Mouse (Mus musculus) neural tube, embryonic 14.5 days (tissue): ENCODE data around the gene Cdca4. TPM values are rescaled to one million over a fixed set of nuclear protein-coding genes. Genes with fewer than 3 reads are reported as not detected.

Experiments used
- ATAC-seq: fragments of 200-750 bp; cut with Nextera tagmentation; 2 replicates; pipeline ENCODE4 v1.8.0; 2017; ENCODE audit warnings: low read depth, mild to moderate bottlenecking, moderate TSS enrichment, moderate library complexity
- H3K27ac ChIP-seq: fragments of 300-500 bp; sonication (generic); 2 replicates; pipeline ENCODE4 v1.5.1; 2014; ENCODE audit warnings: low read depth, mild to moderate bottlenecking, control low read depth, low read length, moderate library complexity, mixed read lengths
- H3K27me3 ChIP-seq: fragments of 300-500 bp; sonication (generic); 2 replicates; pipeline ENCODE4 v1.6.1; 2014; ENCODE audit warnings: low read length; ENCODE audit not compliant: control insufficient read depth, insufficient read depth
- H3K36me3 ChIP-seq: fragments of 300-500 bp; sonication (generic); 2 replicates; pipeline ENCODE4 v1.6.1; 2014; ENCODE audit warnings: low read length, mixed read lengths; ENCODE audit not compliant: control insufficient read depth, insufficient read depth
- H3K4me1 ChIP-seq: fragments of 300-500 bp; sonication (generic); 2 replicates; pipeline ENCODE4 v1.6.1; 2014; ENCODE audit warnings: low read length; ENCODE audit not compliant: control insufficient read depth, insufficient read depth
- H3K4me2 ChIP-seq: fragments of 300-500 bp; sonication (generic); 2 replicates; pipeline ENCODE4 v1.6.1; 2014; ENCODE audit warnings: mild to moderate bottlenecking, low read depth, low read length, control low read depth
- H3K4me3 ChIP-seq: fragments of 300-500 bp; sonication (generic); 2 replicates; pipeline ENCODE4 v1.5.1; 2014; ENCODE audit warnings: low read depth, low read length, control low read depth, mixed read lengths
- H3K9ac ChIP-seq: fragments of 300-500 bp; sonication (generic); replicated peaks from 2 replicates; pipeline ENCODE4 v1.6.1; 2014; ENCODE audit warnings: low read depth, mild to moderate bottlenecking, control low read depth, low read length, mixed read lengths
- H3K9me3 ChIP-seq: fragments of 300-500 bp; sonication (generic); 2 replicates; pipeline ENCODE4 v1.6.1; 2016; ENCODE audit warnings: low read length; ENCODE audit not compliant: control insufficient read depth
- WGBS: fragments of 180-500 bp; shearing (Covaris S2); extraction: QIAGEN DNeasy Blood & Tissue Kit; methylation state at CpG from one replicate; pipeline ENCODE4 v1.1.7; 2014; 5-methylcytosine and 5-hydroxymethylcytosine counted together
- polyA plus RNA-seq: library from polyadenylated mRNA; unstranded; fragments of >200 nt; fragmentation: Nextera tagmentation; extraction: Ambion mirVana; gene quantifications from 2 replicates; pipeline ENCODE4 v1.2.1, GENCODE M21; 2014

The Cdca4 gene
- polyA plus RNA-seq, 1 experiment from 2014 or later: 33.6 TPM

DNA sequence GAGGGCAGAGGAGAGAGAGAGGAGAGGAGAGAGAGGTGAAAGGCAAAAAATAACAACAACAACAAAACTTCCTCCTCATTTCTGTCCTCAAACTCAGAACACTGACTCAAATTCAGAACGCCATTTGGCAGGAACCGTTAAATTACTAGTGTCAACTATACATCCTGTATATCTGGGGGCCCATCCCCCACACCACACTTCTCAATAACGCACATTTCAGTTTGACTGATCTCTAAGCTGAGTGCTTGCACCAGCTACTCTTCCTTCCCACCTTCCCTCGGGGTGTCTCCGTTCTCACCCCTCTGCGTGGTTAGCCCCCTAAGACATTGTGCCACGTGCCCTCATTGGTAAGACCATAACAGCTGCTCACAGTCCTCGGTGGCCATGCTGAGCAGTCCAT lies 30.7 kb upstream of the Cdca4 start:
- Histone ChIP-seq H3K27ac (no peak overlapping the region), H3K27me3 (no peaks in the 10 kb centered on the region), H3K4me1 (no peaks in the 10 kb centered on the region), H3K4me2 (no peak overlapping the region), H3K4me3 (no peak overlapping the region), H3K9me3 (no peaks in the 10 kb centered on the region), H3K9ac (no peak overlapping the region), H3K36me3 (no peaks in the 10 kb centered on the region)
- ATAC-seq: no peak
- WGBS: 73% methylated on average over 8 of the region's 8 CpGs

DNA sequence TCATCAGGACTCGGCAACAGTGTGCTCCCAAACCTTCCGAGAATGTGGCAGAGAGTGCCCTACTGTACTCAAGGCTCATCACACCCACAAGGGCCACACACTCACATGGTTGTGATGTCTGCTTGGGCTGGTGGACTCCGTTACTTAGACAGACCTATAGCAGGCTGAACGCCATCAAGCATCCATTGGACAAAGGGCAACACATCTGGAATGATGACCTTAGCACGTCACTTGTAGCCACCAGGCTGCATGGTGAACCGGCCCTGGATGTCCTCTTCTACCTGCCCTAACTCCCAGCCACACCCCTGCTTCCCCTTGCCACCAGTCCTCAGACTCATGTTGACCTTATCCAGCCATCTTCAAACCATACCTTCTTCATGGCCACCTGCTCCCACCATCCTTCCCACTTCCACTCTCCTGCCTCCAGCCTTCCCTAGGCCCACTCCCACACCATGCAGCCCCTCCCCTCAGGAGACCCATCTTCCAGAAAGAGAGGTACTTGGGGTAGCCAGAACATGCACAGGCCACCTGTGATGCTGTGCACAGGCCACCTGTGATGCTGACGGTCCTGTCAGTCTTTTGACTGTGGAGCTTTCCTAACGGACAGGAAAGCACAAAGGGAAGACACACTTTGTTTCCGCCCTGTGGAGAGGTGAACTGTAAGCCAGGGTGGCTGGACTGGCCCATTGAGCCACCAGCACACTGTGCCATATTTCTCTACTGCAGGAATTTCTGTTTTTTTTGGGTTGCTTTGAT lies 29.5 kb upstream of the Cdca4 start:
- H3K9ac ChIP-seq: no peak overlapping the region
- H3K4me2 ChIP-seq: no peak overlapping the region
- 90% methylated on average over 9 of the region's 9 CpGs for WGBS

DNA sequence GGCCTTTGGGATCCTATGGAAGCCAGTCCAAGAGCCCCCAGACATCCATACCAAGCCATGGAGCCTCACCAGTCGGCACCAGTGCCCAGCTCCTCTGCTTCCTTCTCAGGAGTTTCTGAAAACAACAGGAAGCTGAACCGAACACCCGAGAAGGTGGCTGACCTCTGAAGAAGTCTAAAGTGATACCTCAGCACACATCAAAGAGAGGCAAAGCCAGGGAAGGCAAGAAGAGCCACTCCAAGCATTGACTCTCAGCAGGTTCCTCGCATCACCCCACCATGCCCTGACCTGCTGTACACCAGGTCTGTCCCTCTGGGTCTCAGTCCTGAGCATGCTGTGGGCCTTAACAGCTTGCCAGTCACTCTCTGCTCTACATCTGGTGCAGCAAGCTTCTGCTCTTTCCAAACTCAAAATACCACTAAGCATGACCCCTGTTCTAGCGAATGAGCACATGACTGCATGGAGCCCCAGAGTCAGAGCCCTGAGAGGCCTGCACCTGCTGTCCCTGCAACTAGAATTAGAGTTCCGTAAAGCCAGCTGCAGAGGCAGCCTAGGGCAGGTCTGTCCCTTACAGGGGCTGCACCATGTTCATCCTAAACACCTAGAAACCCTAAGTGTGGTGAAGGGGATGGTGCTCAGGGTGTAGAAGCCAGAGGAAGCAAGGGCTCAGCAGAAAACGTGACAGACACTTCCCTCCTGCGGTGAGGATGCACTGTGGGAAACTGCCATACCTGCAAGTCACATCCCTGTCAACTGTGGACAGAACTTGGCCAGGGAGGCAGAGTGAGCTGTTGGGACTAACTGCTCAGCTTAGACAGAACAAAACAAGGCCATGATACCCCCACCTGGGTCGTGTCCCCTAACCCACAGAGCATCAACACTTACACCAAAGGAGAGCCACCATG lies 28.1 kb upstream of the Cdca4 start:
- Histone ChIP-seq H3K4me3 (no peak overlapping the region), H3K27ac (no peak overlapping the region), H3K27me3 (no peaks in the 10 kb centered on the region), H3K9me3 (no peaks in the 10 kb centered on the region), H3K9ac (no peak overlapping the region), H3K4me1 (no peaks in the 10 kb centered on the region), H3K36me3 (no peaks in the 10 kb centered on the region), H3K4me2 (no peak overlapping the region)
- ATAC-seq: no peak
- 75% methylated on average over 9 of the region's 9 CpGs for WGBS

More for the DNA sequence above, 29.5 kb upstream of the Cdca4 start:
- no peak for ATAC-seq
- Histone ChIP-seq H3K36me3 (no peaks in the 10 kb centered on the region), H3K27ac (no peak overlapping the region), H3K4me3 (no peak overlapping the region), H3K27me3 (no peaks in the 10 kb centered on the region), H3K4me1 (no peaks in the 10 kb centered on the region), H3K9me3 (no peaks in the 10 kb centered on the region)

DNA sequence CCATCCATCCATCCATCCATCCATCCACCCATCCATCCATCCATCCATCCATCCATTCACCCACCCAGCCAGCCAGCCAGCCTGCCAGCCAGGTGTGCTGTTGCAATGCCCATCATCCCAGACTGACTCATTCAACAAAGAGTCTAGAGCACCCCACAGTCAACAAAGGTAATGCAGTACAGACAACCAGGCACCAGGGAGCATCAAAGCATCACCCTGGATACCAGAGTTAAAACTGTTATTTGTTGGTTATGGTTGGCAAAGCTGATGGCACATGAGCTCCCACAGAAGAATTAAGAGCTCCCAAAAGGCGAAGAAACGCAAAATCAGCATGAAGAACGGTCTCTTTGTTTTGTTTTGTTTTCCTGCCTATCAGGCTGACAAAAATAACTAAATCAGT lies 27.1 kb upstream of the Cdca4 start:
- Histone ChIP-seq H3K9ac (no peak overlapping the region), H3K4me1 (no peaks in the 10 kb centered on the region), H3K4me3 (no peak overlapping the region), H3K27ac (no peak overlapping the region), H3K27me3 (no peaks in the 10 kb centered on the region), H3K9me3 (no peaks in the 10 kb centered on the region), H3K4me2 (no peak overlapping the region), H3K36me3 (no peaks in the 10 kb centered on the region)
- WGBS: 75% methylated on average over 3 of the region's 3 CpGs
- no peak for ATAC-seq

DNA sequence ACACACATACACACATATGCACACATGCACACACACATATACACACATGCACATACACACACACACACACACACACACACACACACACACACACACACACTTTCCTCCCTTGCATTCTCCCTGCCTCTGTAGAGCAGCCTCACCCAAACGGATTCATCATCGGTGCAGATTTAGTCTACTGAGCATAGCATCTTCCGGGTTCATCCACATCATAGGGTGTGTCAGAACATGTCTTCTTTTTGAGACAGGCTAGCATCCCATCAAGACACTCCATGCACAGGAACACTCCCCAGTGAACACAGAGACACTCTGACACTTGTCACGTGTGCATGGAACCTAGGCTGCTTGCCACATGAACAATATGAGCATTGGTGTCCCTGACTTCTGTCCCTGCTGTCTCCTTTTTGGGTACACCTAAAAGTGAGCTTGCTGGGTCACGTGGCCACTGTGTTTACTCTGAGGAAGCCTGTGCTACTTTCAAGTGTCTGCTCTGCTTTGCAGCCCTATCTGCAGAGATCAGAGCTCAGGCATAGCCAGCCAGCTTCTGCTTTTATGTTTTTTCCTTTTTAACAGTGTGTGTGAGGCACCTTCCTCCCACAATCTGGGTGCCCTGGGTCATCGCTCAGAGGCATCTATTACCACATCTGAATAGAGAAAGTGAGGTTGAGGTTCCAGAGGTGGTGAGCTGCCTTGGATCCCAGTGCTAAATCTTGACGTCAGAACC lies 25.5 kb upstream of the Cdca4 start:
- H3K27ac ChIP-seq: no peak overlapping the region
- H3K4me1 ChIP-seq: no peaks in the 10 kb centered on the region
- H3K4me2 ChIP-seq: no peak overlapping the region
- H3K9me3 ChIP-seq: no peaks in the 10 kb centered on the region
- no peak overlapping the region for H3K9ac ChIP-seq
- no peaks in the 10 kb centered on the region for H3K27me3 ChIP-seq
- no peaks in the 10 kb centered on the region for H3K36me3 ChIP-seq
- H3K4me3 ChIP-seq: no peak overlapping the region
- WGBS: 79% methylated on average over 7 of the region's 7 CpGs
- no peak for ATAC-seq

DNA sequence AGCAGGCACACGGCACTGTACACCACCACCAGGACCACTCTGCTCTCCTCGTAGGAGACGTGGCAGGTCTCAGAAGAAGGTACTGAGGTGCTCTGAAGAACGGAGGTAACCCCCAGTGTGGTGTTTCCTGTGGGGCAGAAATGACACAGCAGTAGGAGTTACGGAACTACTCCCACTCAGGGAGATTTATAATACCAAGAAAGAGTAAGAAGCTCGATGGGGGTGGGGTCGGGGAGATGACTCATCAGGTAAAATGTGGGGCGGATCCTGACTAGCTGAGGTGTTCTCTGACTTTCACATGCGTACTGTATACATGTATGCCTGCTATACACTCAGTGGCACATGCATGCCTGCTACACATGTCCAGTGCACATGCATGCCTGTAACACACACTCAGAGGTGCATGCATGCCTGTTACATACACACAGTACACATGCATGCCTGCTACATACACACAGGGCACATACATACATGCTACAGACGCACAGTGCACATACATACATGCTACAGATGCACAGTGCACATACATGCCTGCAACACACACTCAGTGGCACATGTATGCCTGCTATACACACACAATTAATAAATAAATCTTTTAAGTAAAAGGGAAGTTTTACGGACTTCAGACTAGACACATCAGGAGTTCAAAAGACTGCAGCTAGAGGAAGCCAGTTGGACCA lies 24.0 kb upstream of the Cdca4 start:
- 86% methylated on average over 11 of the region's 11 CpGs for WGBS
- no peak overlapping the region for H3K9ac ChIP-seq

DNA sequence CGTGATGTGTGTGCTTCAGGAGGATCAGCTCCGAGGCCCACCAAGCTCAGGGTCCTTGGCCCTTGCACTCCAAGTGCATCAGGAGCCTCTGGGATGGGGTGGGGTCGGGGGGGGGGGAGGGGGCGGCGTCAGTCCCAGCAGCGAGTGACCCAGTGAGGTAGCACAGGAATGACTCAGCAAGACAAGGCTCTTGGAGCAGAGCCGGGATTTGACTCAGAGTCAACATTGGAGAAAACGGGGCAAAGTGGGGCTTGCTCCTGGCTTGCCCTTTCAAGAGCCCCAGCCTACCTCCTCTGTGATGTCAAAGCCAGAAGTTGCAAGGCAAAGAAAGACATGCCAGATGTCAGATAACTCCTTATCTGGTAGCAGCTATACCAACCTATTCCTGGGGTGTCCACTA lies 21.9 kb upstream of the Cdca4 start:
- Histone ChIP-seq H3K36me3 (no peaks in the 10 kb centered on the region), H3K4me3 (no peak overlapping the region), H3K4me2 (no peak overlapping the region), H3K9ac (no peak overlapping the region), H3K27me3 (no peaks in the 10 kb centered on the region), H3K9me3 (no peaks in the 10 kb centered on the region), H3K4me1 (no peaks in the 10 kb centered on the region), H3K27ac (no peak overlapping the region)
- WGBS: 75% methylated on average over 5 of the region's 8 CpGs
- no peak for ATAC-seq

More for the DNA sequence above, 24.0 kb upstream of the Cdca4 start:
- H3K36me3 ChIP-seq: no peaks in the 10 kb centered on the region
- H3K27ac ChIP-seq: no peak overlapping the region
- no peak for ATAC-seq
- H3K4me2 ChIP-seq: no peak overlapping the region
- no peak overlapping the region for H3K4me3 ChIP-seq
- H3K4me1 ChIP-seq: no peaks in the 10 kb centered on the region
- no peaks in the 10 kb centered on the region for H3K9me3 ChIP-seq
- no peaks in the 10 kb centered on the region for H3K27me3 ChIP-seq

DNA sequence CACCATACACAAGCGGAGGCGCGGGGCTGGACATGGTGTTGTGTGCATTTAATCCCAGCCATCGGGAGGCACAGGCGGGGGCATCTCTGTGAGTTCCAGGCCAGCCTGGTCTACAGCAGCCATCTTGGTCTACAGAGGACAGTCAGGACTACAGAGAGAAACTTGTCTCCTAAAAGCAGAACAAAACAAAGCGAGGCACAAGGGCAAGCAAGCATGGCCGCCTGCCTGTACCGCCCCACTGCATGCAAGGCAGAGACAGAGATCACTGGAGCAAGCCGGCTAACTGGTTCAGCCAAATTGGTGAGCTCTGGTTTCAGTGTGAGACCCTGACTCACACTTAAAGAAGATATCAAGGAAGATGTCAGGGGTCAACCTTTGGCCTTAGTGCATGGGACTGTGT lies 21.1 kb upstream of the Cdca4 start:
- H3K9me3 ChIP-seq: no peaks in the 10 kb centered on the region
- WGBS: 93% methylated on average over 9 of the region's 9 CpGs
- no peak overlapping the region for H3K4me3 ChIP-seq
- no peak overlapping the region for H3K9ac ChIP-seq
- no peaks in the 10 kb centered on the region for H3K4me1 ChIP-seq
- H3K36me3 ChIP-seq: no peaks in the 10 kb centered on the region
- no peak overlapping the region for H3K4me2 ChIP-seq
- no peaks in the 10 kb centered on the region for H3K27me3 ChIP-seq
- no peak for ATAC-seq
- H3K27ac ChIP-seq: no peak overlapping the region
